Mouse (Mus musculus) spleen, adult 2 months (tissue): ENCODE measurements around the gene Tnrc6b. TPM values are rescaled to one million over a fixed set of nuclear protein-coding genes. Genes with fewer than 3 reads are reported as not detected.

Source experiments
- DNase-seq, 2 experiments: peaks; one replicate each; pipeline versions ENCODE4 v3.0.0 to v3.0.0-alpha.2; 2012 to 2021; ENCODE audit warnings: low spot score in 2 of 2, low read depth in 1 of 2
- H3K27ac ChIP-seq: fragments of 200-500 bp; 2 replicates; pipeline ENCODE4 v1.5.1; 2012; ENCODE audit warnings: low read length, inconsistent platforms; ENCODE audit not compliant: insufficient read depth
- H3K27me3 ChIP-seq: fragments of 200-500 bp; 2 replicates; pipeline ENCODE4 v1.6.1; 2012; ENCODE audit warnings: mild to moderate bottlenecking, moderate library complexity, low read length, inconsistent platforms; ENCODE audit not compliant: control insufficient read depth, insufficient read depth
- H3K36me3 ChIP-seq: fragments of 200-500 bp; 2 replicates; pipeline ENCODE4 v1.6.1; 2012; ENCODE audit warnings: mild to moderate bottlenecking, low read length, inconsistent platforms; ENCODE audit not compliant: control insufficient read depth, insufficient read depth
- H3K4me1 ChIP-seq: fragments of 200-500 bp; 2 replicates; pipeline ENCODE4 v1.6.1; 2011; ENCODE audit warnings: inconsistent platforms; ENCODE audit not compliant: control insufficient read depth, insufficient read depth, insufficient read length
- H3K4me3 ChIP-seq: fragments of 200-500 bp; 2 replicates; pipeline ENCODE4 v1.5.1; 2011; ENCODE audit warnings: mild to moderate bottlenecking, inconsistent platforms; ENCODE audit not compliant: insufficient read depth, insufficient read length; ENCODE audit errors: extremely low read depth
- CTCF ChIP-seq: fragments of 200-500 bp; IDR thresholded peaks from 2 replicates; pipeline ENCODE4 v1.5.1; 2011; ENCODE audit warnings: mild to moderate bottlenecking, inconsistent platforms; ENCODE audit not compliant: insufficient read depth, insufficient read length, insufficient replicate concordance; ENCODE audit errors: extremely low read depth
- POLR2A ChIP-seq: fragments of 200-500 bp; IDR thresholded peaks from 2 replicates; pipeline ENCODE4 v1.6.1; 2011; ENCODE audit warnings: low read depth, low read length, inconsistent platforms
- WGBS: fragments of 180-500 bp; shearing (Covaris S2); methylation state at CpG from one replicate; pipeline ENCODE4 v1.1.7; 2018; 5-methylcytosine and 5-hydroxymethylcytosine counted together
- polyA plus RNA-seq: library from polyadenylated mRNA; depleted of rRNA; stranded (reverse); fragments of >200 nt; gene quantifications from 2 replicates; pipeline ENCODE4 v1.2.3, GENCODE M21; 2012

The Tnrc6b gene
- polyA plus RNA-seq, 1 experiment, result 22.3 TPM

DNA sequence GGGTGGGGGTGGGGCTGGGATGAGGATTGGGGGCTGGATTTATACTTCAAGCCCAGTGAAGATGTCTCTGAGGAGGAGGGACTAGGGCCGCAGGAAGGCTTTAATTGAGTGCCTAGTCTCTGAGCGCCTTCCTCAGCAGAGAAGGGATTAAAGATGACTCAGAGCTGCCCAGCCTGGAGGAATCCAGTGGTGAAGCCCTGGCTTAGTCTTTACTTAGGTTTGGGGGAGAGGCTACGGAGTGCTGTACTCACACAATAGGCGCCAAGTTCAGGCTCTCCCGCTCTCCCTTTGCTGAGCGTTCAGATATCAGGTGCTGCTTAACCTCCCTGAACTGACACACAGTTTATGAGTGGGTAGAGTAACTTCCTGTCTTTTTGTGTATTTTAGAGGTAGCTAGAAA is 86.6 kb downstream of the Tnrc6b start:
- TF ChIP-seq CTCF (no peak), POLR2A (no peak)
- peak in 1 of 2 experiments; percentile 26 for DNase-seq
- Histone ChIP-seq H3K4me1 (peaks cover 8% of the 10 kb centered on the region), H3K27me3 (no peaks in the 10 kb centered on the region), H3K27ac (peak overlapping the region; percentile 90), H3K36me3 (no peaks in the 10 kb centered on the region), H3K4me3 (peak overlapping the region; percentile 54)
- under 1% methylated on average over 6 of the region's 6 CpGs for WGBS

- no peaks in the 10 kb centered on the region for H3K27me3 ChIP-seq
- peak; percentile 88 to 97 for DNase-seq
- H3K4me1 ChIP-seq, result peaks cover 8% of the 10 kb centered on the region
- under 1% methylated on average over 17 of the region's 17 CpGs for WGBS
- peak overlapping the region; percentile 72 for H3K4me3 ChIP-seq
- TF ChIP-seq POLR2A, result peak; percentile 96
- TF ChIP-seq CTCF, result no peak
- no peaks in the 10 kb centered on the region for H3K36me3 ChIP-seq
- H3K27ac ChIP-seq, result peak overlapping the region; percentile 90; the same call in 1 of the 2 replicates
Observed at GRCm38 (mm10) chr15:80798367-80799073, 87.4 kb downstream of the Tnrc6b start.

DNA sequence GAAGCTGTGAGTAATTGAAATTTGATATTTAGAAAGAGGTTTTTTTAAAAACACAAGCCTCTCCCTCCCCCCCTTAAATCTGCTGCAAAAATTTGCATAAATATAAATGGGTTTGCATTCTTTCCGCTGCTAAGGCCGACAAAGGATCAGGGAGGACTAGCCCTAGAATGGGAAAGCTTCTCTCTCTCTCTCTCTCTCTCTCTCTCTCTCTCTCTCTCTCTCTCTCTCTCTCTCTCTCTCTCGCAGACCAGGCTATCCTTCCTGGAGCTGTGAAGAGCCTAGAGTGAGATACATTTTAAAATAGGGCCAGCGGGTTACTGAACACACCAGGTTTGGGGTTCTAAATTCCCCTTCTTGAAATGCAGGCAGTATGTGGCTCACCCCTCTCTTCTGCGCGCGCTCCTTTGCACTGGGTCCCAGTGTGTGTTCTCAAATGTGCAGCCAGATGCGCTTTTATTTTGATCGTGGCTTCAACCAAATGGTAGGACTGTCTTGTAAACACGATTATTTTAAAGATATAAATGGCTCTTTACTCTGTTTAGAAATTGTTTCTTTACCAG is 88.0 kb downstream of the Tnrc6b start:
- WGBS, result under 1% methylated on average over 10 of the region's 10 CpGs
- no peak for TF ChIP-seq CTCF
- no peak for TF ChIP-seq POLR2A

DNA sequence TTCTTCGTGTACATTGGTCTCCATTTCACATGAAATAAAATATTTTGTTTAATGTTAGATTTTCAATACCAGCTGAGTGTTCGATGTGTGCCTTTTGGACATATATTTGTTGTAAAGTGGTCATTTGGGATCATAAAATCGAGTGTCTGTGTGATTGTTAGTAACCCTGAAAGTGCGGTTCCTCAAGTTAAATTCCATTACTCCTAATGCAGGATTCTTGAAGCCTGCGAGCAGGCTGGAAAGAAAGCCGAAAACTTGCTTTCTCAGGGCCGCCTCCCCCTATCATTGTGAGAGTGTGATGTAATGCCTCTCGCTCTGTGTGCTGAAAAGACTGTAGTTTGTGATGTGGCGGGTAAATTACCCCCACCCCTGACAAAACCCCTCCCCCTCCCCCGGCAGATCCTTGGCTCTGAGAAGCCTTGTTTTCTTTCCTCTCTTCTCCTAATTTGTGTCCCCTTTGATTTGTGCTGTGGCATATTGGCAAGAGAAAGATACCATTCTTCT is 88.6 kb downstream of the Tnrc6b start:
- DNase-seq, result no peak
- Histone ChIP-seq H3K36me3 (no peaks in the 10 kb centered on the region), H3K4me1 (peaks cover 8% of the 10 kb centered on the region), H3K27ac (peak overlapping the region; percentile 80; the same call in 1 of the 2 replicates), H3K27me3 (no peaks in the 10 kb centered on the region), H3K4me3 (peak overlapping the region; percentile 38)
- no peak for TF ChIP-seq CTCF
- TF ChIP-seq POLR2A, result no peak
- WGBS, result 2% methylated on average over 10 of the region's 10 CpGs

More for the DNA sequence above, 88.0 kb downstream of the Tnrc6b start:
- Histone ChIP-seq H3K36me3 (no peaks in the 10 kb centered on the region), H3K27me3 (no peaks in the 10 kb centered on the region), H3K4me3 (peak overlapping the region; percentile 72), H3K4me1 (peaks cover 8% of the 10 kb centered on the region), H3K27ac (peak overlapping the region; percentile 80)
- DNase-seq, result peak in 1 of 2 experiments; percentile 22

DNA sequence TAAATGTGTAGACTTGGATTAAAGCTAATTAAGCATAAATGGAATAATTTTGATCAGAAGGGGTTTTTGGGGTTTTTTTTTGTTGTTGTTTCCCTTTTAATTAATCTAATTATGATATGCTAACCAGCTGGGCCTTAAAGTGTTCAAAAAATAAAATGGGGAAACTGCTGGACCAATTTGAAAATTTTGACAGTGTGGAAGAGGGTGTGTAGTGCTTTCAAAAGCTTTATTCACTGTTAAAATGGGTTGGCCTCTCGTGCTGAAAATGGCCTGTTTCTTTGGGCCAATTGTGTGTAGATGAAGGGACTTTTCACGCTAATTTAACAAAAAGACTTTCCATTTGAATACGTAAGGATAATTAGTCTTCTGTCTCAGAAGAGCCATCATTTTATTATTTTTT is 89.1 kb downstream of the Tnrc6b start:
- H3K27ac ChIP-seq, result no peak overlapping the region
- H3K36me3 ChIP-seq, result no peaks in the 10 kb centered on the region
- WGBS, result 28% methylated on average over 3 of the region's 3 CpGs
- TF ChIP-seq CTCF (no peak), POLR2A (no peak)
- no peaks in the 10 kb centered on the region for H3K27me3 ChIP-seq
- no peak overlapping the region; the same call in 1 of the 2 replicates for H3K4me3 ChIP-seq
- H3K4me1 ChIP-seq, result peaks cover 8% of the 10 kb centered on the region
- no peak for DNase-seq

DNA sequence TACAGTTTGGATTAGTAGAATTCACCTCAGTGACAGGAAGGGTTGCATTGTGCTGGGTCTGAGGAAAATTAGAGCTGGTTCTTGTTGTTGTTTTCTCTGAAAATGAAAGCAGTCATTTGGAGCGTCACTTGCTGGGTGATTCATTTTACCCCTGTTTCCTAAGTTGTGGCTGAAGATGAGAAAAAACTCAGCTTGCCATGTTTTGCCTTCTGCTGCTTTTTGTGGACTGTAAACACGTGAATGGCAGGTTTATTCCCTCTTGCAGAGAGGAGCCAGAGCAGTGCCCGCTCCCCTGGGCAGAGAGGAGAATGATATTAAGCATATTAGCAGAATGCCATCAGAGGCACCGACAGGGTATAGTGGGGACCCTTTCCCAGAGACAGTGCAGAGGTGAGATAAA is 89.7 kb downstream of the Tnrc6b start:
- 24% methylated on average over 4 of the region's 4 CpGs for WGBS
- DNase-seq, result no peak
- H3K27ac ChIP-seq, result peak overlapping the region; percentile 48; the same call in 1 of the 2 replicates
- peaks cover 8% of the 10 kb centered on the region for H3K4me1 ChIP-seq
- no peaks in the 10 kb centered on the region for H3K27me3 ChIP-seq
- no peaks in the 10 kb centered on the region for H3K36me3 ChIP-seq
- H3K4me3 ChIP-seq, result peak overlapping the region; percentile 9; the same call in 1 of the 2 replicates
- TF ChIP-seq CTCF, result no peak
- no peak for TF ChIP-seq POLR2A

GRCm38 (mm10) chr15:80801597-80801996 is 90.5 kb downstream of the Tnrc6b start:
- TF ChIP-seq POLR2A (no peak), CTCF (no peak)
- H3K4me1 ChIP-seq, result peaks cover 10% of the 10 kb centered on the region
- no peaks in the 10 kb centered on the region for H3K27me3 ChIP-seq
- H3K36me3 ChIP-seq, result no peaks in the 10 kb centered on the region
- no peak overlapping the region for H3K4me3 ChIP-seq
- no peak overlapping the region for H3K27ac ChIP-seq
- no peak for DNase-seq
- WGBS, result 54% methylated on average over 1 of the region's 1 CpGs
